Mouse (Mus musculus): ENCODE measurements around the gene Abcd2. TPM values are rescaled to one million over a fixed set of nuclear protein-coding genes. Genes with fewer than 3 reads are reported as not detected.

Gene Abcd2
- polyA plus RNA-seq, 1 experiment from 2014 or later = 2.0 TPM

DNA sequence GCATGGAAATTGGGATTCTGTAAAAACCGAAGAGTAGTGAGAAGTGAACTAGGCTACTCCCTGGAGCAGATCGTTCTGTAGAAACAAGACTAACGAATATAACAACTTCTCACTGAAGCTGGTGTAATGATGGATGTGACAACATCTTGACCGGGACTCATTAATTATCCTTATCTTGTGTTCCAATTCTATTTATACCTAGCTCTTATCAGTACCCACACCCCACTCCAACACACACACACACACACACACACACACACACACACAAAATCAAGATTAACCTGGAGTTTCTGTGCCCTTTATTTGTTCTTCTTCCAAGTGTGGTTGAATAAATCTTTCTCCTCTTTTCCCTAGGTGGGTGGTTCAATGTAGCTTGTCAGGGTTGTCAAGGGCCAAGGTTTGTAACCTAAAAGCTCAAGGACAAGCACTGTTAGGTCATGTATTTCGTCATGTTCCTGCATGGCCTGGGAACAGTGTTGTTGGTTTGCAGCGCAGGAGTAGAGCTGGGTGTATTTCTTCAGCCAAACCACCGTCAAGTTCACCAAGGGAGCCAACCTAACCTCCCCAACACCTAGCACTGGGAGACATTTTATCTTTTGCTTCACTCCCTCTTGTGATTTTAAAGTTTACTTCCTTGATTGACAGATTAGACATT is 78.9 kb downstream of the Abcd2 start:
- no peak overlapping the region for H3K9ac ChIP-seq (replicated peaks; ENCODE audit: low read depth, low read length)
- ATAC-seq (ENCODE audit: insufficient number of reproducible peaks, insufficient read depth, low FRiP score, low read depth) = peak; percentile 49
- 54% methylated on average over 7 of the region's 7 CpGs for WGBS

GRCm38 (mm10) chr15:91108102-91108659 is 83.4 kb downstream of the Abcd2 start:
- Histone ChIP-seq H3K4me3 (ENCODE audit: low read depth, low read length) (no peak overlapping the region), H3K27me3 (ENCODE audit: control insufficient read depth, insufficient read depth, low read length) (no peaks in the 10 kb centered on the region), H3K9me3 (ENCODE audit: control insufficient read depth, low read depth, low read length) (no peaks in the 10 kb centered on the region), H3K4me2 (replicated peaks; ENCODE audit: low read depth, low read length) (no peak overlapping the region), H3K27ac (ENCODE audit: low read length) (no peak overlapping the region), H3K9ac (replicated peaks; ENCODE audit: low read depth, low read length) (no peak overlapping the region), H3K36me3 (ENCODE audit: control insufficient read depth, insufficient read depth, low read length) (no peaks in the 10 kb centered on the region), H3K4me1 (ENCODE audit: control insufficient read depth, insufficient read depth, low read length) (no peaks in the 10 kb centered on the region)
- WGBS = 89% methylated on average over 5 of the region's 5 CpGs
- ATAC-seq (ENCODE audit: insufficient number of reproducible peaks, insufficient read depth, low FRiP score, low read depth) = no peak

More for the DNA sequence above, 78.9 kb downstream of the Abcd2 start:
- H3K4me3 ChIP-seq (ENCODE audit: low read depth, low read length) = no peak overlapping the region
- H3K4me2 ChIP-seq (replicated peaks; ENCODE audit: low read depth, low read length) = no peak overlapping the region
- no peaks in the 10 kb centered on the region for H3K27me3 ChIP-seq (ENCODE audit: control insufficient read depth, insufficient read depth, low read length)
- H3K36me3 ChIP-seq (ENCODE audit: control insufficient read depth, insufficient read depth, low read length) = no peaks in the 10 kb centered on the region
- no peak overlapping the region for H3K27ac ChIP-seq (ENCODE audit: low read length)
- no peaks in the 10 kb centered on the region for H3K4me1 ChIP-seq (ENCODE audit: control insufficient read depth, insufficient read depth, low read length)
- H3K9me3 ChIP-seq (ENCODE audit: control insufficient read depth, low read depth, low read length) = no peaks in the 10 kb centered on the region

- ATAC-seq (ENCODE audit: insufficient number of reproducible peaks, insufficient read depth, low FRiP score, low read depth) = no peak
- no peaks in the 10 kb centered on the region for H3K27me3 ChIP-seq (ENCODE audit: control insufficient read depth, insufficient read depth, low read length)
- no peaks in the 10 kb centered on the region for H3K9me3 ChIP-seq (ENCODE audit: control insufficient read depth, low read depth, low read length)
- no peak overlapping the region for H3K4me2 ChIP-seq (replicated peaks; ENCODE audit: low read depth, low read length)
- no peaks in the 10 kb centered on the region for H3K4me1 ChIP-seq (ENCODE audit: control insufficient read depth, insufficient read depth, low read length)
- H3K4me3 ChIP-seq (ENCODE audit: low read depth, low read length) = no peak overlapping the region
- no peak overlapping the region for H3K9ac ChIP-seq (replicated peaks; ENCODE audit: low read depth, low read length)
- 35% methylated on average over 3 of the region's 3 CpGs for WGBS
- no peak overlapping the region for H3K27ac ChIP-seq (ENCODE audit: low read length)
- no peaks in the 10 kb centered on the region for H3K36me3 ChIP-seq (ENCODE audit: control insufficient read depth, insufficient read depth, low read length)
Measured at GRCm38 (mm10) chr15:91104934-91105333, 86.7 kb downstream of the Abcd2 start.

GRCm38 (mm10) chr15:91104276-91104675 is 87.3 kb downstream of the Abcd2 start:
- no peak for ATAC-seq (ENCODE audit: insufficient number of reproducible peaks, insufficient read depth, low FRiP score, low read depth)
- Histone ChIP-seq H3K4me2 (replicated peaks; ENCODE audit: low read depth, low read length) (no peak overlapping the region), H3K9me3 (ENCODE audit: control insufficient read depth, low read depth, low read length) (no peaks in the 10 kb centered on the region), H3K36me3 (ENCODE audit: control insufficient read depth, insufficient read depth, low read length) (no peaks in the 10 kb centered on the region), H3K9ac (replicated peaks; ENCODE audit: low read depth, low read length) (no peak overlapping the region), H3K4me3 (ENCODE audit: low read depth, low read length) (no peak overlapping the region), H3K27ac (ENCODE audit: low read length) (no peak overlapping the region), H3K4me1 (ENCODE audit: control insufficient read depth, insufficient read depth, low read length) (no peaks in the 10 kb centered on the region), H3K27me3 (ENCODE audit: control insufficient read depth, insufficient read depth, low read length) (no peaks in the 10 kb centered on the region)
- 88% methylated on average over 1 of the region's 1 CpGs for WGBS

DNA sequence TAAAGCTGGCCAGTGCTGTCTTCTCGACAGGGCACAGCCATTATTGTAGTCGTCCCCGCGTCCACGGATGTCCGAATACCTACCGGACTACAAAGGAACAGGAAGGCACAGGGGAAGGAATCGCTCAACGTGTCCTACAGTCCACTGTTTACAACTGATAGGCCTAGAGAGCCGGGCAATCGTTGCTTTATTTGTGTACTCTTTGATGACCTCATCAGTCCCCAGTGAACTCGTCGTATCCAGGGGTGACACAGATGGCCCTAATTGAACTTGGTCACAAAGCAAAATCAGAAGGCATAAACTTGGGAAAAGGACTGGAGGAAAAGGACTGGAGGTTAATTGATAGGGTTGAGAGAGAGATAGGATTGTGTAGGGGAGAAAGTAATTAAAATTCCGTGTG is 87.8 kb downstream of the Abcd2 start:
- Histone ChIP-seq H3K4me2 (replicated peaks; ENCODE audit: low read depth, low read length) (no peak overlapping the region), H3K27ac (ENCODE audit: low read length) (no peak overlapping the region), H3K36me3 (ENCODE audit: control insufficient read depth, insufficient read depth, low read length) (no peaks in the 10 kb centered on the region), H3K9me3 (ENCODE audit: control insufficient read depth, low read depth, low read length) (no peaks in the 10 kb centered on the region), H3K4me3 (ENCODE audit: low read depth, low read length) (no peak overlapping the region), H3K27me3 (ENCODE audit: control insufficient read depth, insufficient read depth, low read length) (no peaks in the 10 kb centered on the region), H3K9ac (replicated peaks; ENCODE audit: low read depth, low read length) (no peak overlapping the region), H3K4me1 (ENCODE audit: control insufficient read depth, insufficient read depth, low read length) (no peaks in the 10 kb centered on the region)
- ATAC-seq (ENCODE audit: insufficient number of reproducible peaks, insufficient read depth, low FRiP score, low read depth) = no peak
- 61% methylated on average over 14 of the region's 14 CpGs for WGBS

DNA sequence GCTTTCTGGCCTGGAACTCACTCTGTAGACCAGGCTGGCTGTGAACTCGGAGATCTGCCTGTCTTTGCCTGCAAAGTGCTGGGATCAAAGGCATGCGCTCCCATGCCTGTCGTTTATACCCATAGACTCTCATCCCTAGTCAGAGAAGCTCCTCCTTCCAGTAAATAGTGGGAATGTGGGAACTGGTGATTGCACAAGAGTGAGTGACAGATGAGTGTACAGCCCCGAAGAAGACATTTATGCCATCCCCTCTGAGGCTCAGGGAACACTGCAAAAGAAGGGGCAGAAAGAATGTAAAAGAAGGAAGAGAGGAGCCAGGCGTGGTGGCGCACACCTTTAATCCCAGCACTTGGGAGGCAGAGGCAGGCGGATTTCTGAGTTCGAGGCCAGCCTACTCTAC is 88.3 kb downstream of the Abcd2 start:
- no peak for ATAC-seq (ENCODE audit: insufficient number of reproducible peaks, insufficient read depth, low FRiP score, low read depth)
- Histone ChIP-seq H3K27ac (ENCODE audit: low read length) (no peak overlapping the region), H3K4me1 (ENCODE audit: control insufficient read depth, insufficient read depth, low read length) (no peaks in the 10 kb centered on the region), H3K9ac (replicated peaks; ENCODE audit: low read depth, low read length) (no peak overlapping the region), H3K9me3 (ENCODE audit: control insufficient read depth, low read depth, low read length) (no peaks in the 10 kb centered on the region), H3K36me3 (ENCODE audit: control insufficient read depth, insufficient read depth, low read length) (no peaks in the 10 kb centered on the region), H3K27me3 (ENCODE audit: control insufficient read depth, insufficient read depth, low read length) (no peaks in the 10 kb centered on the region), H3K4me2 (replicated peaks; ENCODE audit: low read depth, low read length) (no peak overlapping the region), H3K4me3 (ENCODE audit: low read depth, low read length) (no peak overlapping the region)
- WGBS = 88% methylated on average over 8 of the region's 8 CpGs

DNA sequence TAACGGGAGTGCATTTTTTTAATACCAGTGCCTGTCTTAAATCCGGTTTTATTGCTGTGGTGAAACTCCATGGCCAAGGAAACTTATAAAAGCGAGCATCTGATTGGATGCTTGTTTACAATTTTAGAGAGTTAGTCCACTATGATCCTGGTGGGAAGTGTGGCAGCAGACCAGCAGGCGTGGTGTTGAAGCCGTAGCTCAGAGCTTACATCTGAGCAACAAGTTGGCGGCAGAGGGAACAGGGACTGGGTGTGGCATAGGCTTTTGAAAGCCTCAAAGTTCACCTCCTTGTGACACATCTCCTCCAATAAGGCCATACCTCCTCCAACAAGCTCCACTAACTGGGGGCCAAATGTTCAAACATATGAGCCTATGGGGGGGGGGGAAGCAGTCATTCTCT is 95.0 kb downstream of the Abcd2 start:
- Histone ChIP-seq H3K36me3 (ENCODE audit: control insufficient read depth, insufficient read depth, low read length) (no peaks in the 10 kb centered on the region), H3K27me3 (ENCODE audit: control insufficient read depth, insufficient read depth, low read length) (no peaks in the 10 kb centered on the region), H3K4me2 (replicated peaks; ENCODE audit: low read depth, low read length) (no peak overlapping the region), H3K4me3 (ENCODE audit: low read depth, low read length) (no peak overlapping the region), H3K4me1 (ENCODE audit: control insufficient read depth, insufficient read depth, low read length) (no peaks in the 10 kb centered on the region), H3K9me3 (ENCODE audit: control insufficient read depth, low read depth, low read length) (no peaks in the 10 kb centered on the region), H3K27ac (ENCODE audit: low read length) (no peak overlapping the region), H3K9ac (replicated peaks; ENCODE audit: low read depth, low read length) (no peak overlapping the region)
- no peak for ATAC-seq (ENCODE audit: insufficient number of reproducible peaks, insufficient read depth, low FRiP score, low read depth)
- WGBS = 73% methylated on average over 6 of the region's 6 CpGs

Data from stomach, embryonic 14.5 days (tissue).